Mouse (Mus musculus): ENCODE measurements around the gene Anapc7. TPM values are rescaled to one million over a fixed set of nuclear protein-coding genes. Genes with fewer than 3 reads are reported as not detected.
"Not testable (repeated sequence)": the region's sequence is repeated elsewhere in the genome, so short reads cannot be mapped to it uniquely, and the experiment has no call there.

Anapc7 gene
- polyA plus RNA-seq, 1 experiment from 2014 or later: 29.1 TPM

GRCm38 (mm10) chr5:122479131-122479530, 57.6 kb downstream of the Anapc7 start:
- no peak overlapping the region for H3K4me3 ChIP-seq (ENCODE audit: inconsistent target)
- H3K36me3 ChIP-seq (ENCODE audit: inconsistent target): peaks cover 49% of the 10 kb centered on the region
- WGBS (ENCODE audit: missing documents): 83% methylated on average over 2 of the region's 2 CpGs
- H3K79me2 ChIP-seq (ENCODE audit: inconsistent target): peaks cover 93% of the 10 kb centered on the region
- no peak overlapping the region for H3K27ac ChIP-seq

GRCm38 (mm10) chr5:122481844-122482243, 60.4 kb downstream of the Anapc7 start:
- Histone ChIP-seq H3K27ac (no peak overlapping the region), H3K36me3 (ENCODE audit: inconsistent target) (peaks cover 65% of the 10 kb centered on the region), H3K4me3 (ENCODE audit: inconsistent target) (no peak overlapping the region), H3K79me2 (ENCODE audit: inconsistent target) (peaks cover 93% of the 10 kb centered on the region)
- whole genome bisulfite sequencing (ENCODE audit: missing documents): 96% methylated on average over 5 of the region's 5 CpGs

- Histone ChIP-seq H3K79me2 (ENCODE audit: inconsistent target) (peaks cover 93% of the 10 kb centered on the region), H3K27ac (no peak overlapping the region), H3K36me3 (ENCODE audit: inconsistent target) (peaks cover 65% of the 10 kb centered on the region), H3K4me3 (ENCODE audit: inconsistent target) (no peak overlapping the region)
- 84% methylated on average over 6 of the region's 6 CpGs for WGBS (ENCODE audit: missing documents)
These were observed 61.4 kb downstream of the Anapc7 start for GRCm38 (mm10) chr5:122482733-122483391.

- not testable (repeated sequence) for H3K4me3 ChIP-seq (ENCODE audit: inconsistent target); H3K27ac ChIP-seq
- WGBS (ENCODE audit: missing documents): 89% methylated on average over 5 of the region's 5 CpGs
- H3K79me2 ChIP-seq (ENCODE audit: inconsistent target): peaks cover 93% of the 10 kb centered on the region
- peaks cover 74% of the 10 kb centered on the region for H3K36me3 ChIP-seq (ENCODE audit: inconsistent target)
These were observed 64.8 kb downstream of the Anapc7 start for GRCm38 (mm10) chr5:122486243-122486642.

- WGBS (ENCODE audit: missing documents): 90% methylated on average over 6 of the region's 6 CpGs
- peaks cover 78% of the 10 kb centered on the region for H3K36me3 ChIP-seq (ENCODE audit: inconsistent target)
These were observed 66.3 kb downstream of the Anapc7 start for GRCm38 (mm10) chr5:122487825-122488224.

GRCm38 (mm10) chr5:122490148-122490547, 68.7 kb downstream of the Anapc7 start:
- H3K4me3 ChIP-seq (ENCODE audit: inconsistent target): no peak overlapping the region
- H3K79me2 ChIP-seq (ENCODE audit: inconsistent target): peaks cover 100% of the 10 kb centered on the region
- WGBS (ENCODE audit: missing documents): 89% methylated on average over 2 of the region's 2 CpGs
- H3K36me3 ChIP-seq (ENCODE audit: inconsistent target): peaks cover 82% of the 10 kb centered on the region
- H3K27ac ChIP-seq: no peak overlapping the region

More at GRCm38 (mm10) chr5:122487825-122488224, 66.3 kb downstream of the Anapc7 start:
- no peak overlapping the region for H3K27ac ChIP-seq
- no peak overlapping the region for H3K4me3 ChIP-seq (ENCODE audit: inconsistent target)
- peaks cover 95% of the 10 kb centered on the region for H3K79me2 ChIP-seq (ENCODE audit: inconsistent target)

- H3K4me3 ChIP-seq (ENCODE audit: inconsistent target): no peak overlapping the region
- peaks cover 79% of the 10 kb centered on the region for H3K36me3 ChIP-seq (ENCODE audit: inconsistent target)
- H3K27ac ChIP-seq: no peak overlapping the region
- peaks cover 100% of the 10 kb centered on the region for H3K79me2 ChIP-seq (ENCODE audit: inconsistent target)
- 90% methylated on average over 10 of the region's 10 CpGs for WGBS (ENCODE audit: missing documents)
These were observed 69.9 kb downstream of the Anapc7 start for GRCm38 (mm10) chr5:122491385-122491784.

GRCm38 (mm10) chr5:122493035-122493434, 71.5 kb downstream of the Anapc7 start:
- WGBS (ENCODE audit: missing documents): 94% methylated on average over 2 of the region's 2 CpGs
- H3K79me2 ChIP-seq (ENCODE audit: inconsistent target): peaks cover 100% of the 10 kb centered on the region
- no peak overlapping the region for H3K27ac ChIP-seq
- peaks cover 76% of the 10 kb centered on the region for H3K36me3 ChIP-seq (ENCODE audit: inconsistent target)
- H3K4me3 ChIP-seq (ENCODE audit: inconsistent target): no peak overlapping the region

- 89% methylated on average over 1 of the region's 1 CpGs for WGBS (ENCODE audit: missing documents)
- Histone ChIP-seq H3K79me2 (ENCODE audit: inconsistent target) (peaks cover 100% of the 10 kb centered on the region), H3K36me3 (ENCODE audit: inconsistent target) (peaks cover 63% of the 10 kb centered on the region), H3K27ac (no peak overlapping the region), H3K4me3 (ENCODE audit: inconsistent target) (no peak overlapping the region)
These were observed 73.0 kb downstream of the Anapc7 start for GRCm38 (mm10) chr5:122494449-122494848.

Other genes starting within 250 kb of the Anapc7 start
- 89.5 to 146 TPM (median 116 TPM) in 3 replicates for gene Hvcn1, start 214.9 kb upstream of the Anapc7 start, polyA plus RNA-seq (2018)
- 2.9 to 4.4 TPM (median 3.9 TPM) in 3 replicates for gene Tctn1, start 157.2 kb upstream of the Anapc7 start, polyA plus RNA-seq (2018)
- gene Pptc7, start 137.3 kb upstream of the Anapc7 start, polyA plus RNA-seq (2018): 12.5 to 16.0 TPM (median 14.1 TPM) in 3 replicates
- 0.75 to 0.90 TPM (median 0.77 TPM) in 3 replicates for gene Rad9b, start 67.5 kb upstream of the Anapc7 start, polyA plus RNA-seq (2018)
- gene Vps29, start 67.3 kb upstream of the Anapc7 start, polyA plus RNA-seq (2018): 234 to 353 TPM (median 252 TPM) in 3 replicates
- gene Gpn3, start 49.8 kb upstream of the Anapc7 start, polyA plus RNA-seq (2018): 16.3 to 20.4 TPM (median 16.8 TPM) in 3 replicates
- gene Fam216a, start 49.3 kb upstream of the Anapc7 start, polyA plus RNA-seq (2018): 3.7 to 8.8 TPM (median 5.3 TPM) in 3 replicates
- 1,088 to 1,432 TPM (median 1,117 TPM) in 3 replicates for gene Arpc3, start 29.8 kb upstream of the Anapc7 start, polyA plus RNA-seq (2018)
- 72.1 to 135 TPM (median 74.7 TPM) in 3 replicates for gene Atp2a2, start 80.5 kb downstream of the Anapc7 start, polyA plus RNA-seq (2018)
- 1.1 to 2.5 TPM (median 1.2 TPM) in 3 replicates for gene Ift81, start 192.8 kb downstream of the Anapc7 start, polyA plus RNA-seq (2018)
- gene P2rx7, start 222.2 kb downstream of the Anapc7 start, polyA plus RNA-seq (2018): 38.1 to 80.9 TPM (median 46.6 TPM) in 3 replicates

Data from macrophage (primary cell).